Mouse (Mus musculus) stomach, embryonic 14.5 days (tissue): ENCODE measurements around the gene Spryd3. TPM values are rescaled to one million over a fixed set of nuclear protein-coding genes. Genes with fewer than 3 reads are reported as not detected.

ENCODE experiments used
- ATAC-seq: fragments of 200-750 bp; cut with Nextera tagmentation; 2 replicates; pipeline ENCODE4 v1.8.0; 2017; ENCODE audit warnings: low read depth, moderate TSS enrichment; ENCODE audit not compliant: insufficient number of reproducible peaks, insufficient read depth, low FRiP score
- H3K27ac ChIP-seq: fragments of 300-500 bp; sonication (generic); 2 replicates; pipeline ENCODE4 v1.5.1; 2014; ENCODE audit warnings: mild to moderate bottlenecking, low read length, moderate library complexity, mixed read lengths
- H3K27me3 ChIP-seq: fragments of 300-500 bp; sonication (generic); 2 replicates; pipeline ENCODE4 v1.6.1; 2014; ENCODE audit warnings: low read length, control low read depth, mixed read lengths; ENCODE audit not compliant: control insufficient read depth, insufficient read depth
- H3K36me3 ChIP-seq: fragments of 300-500 bp; sonication (generic); 2 replicates; pipeline ENCODE4 v1.6.1; 2014; ENCODE audit warnings: mild to moderate bottlenecking, control low read depth, low read length, moderate library complexity, mixed read lengths; ENCODE audit not compliant: control insufficient read depth, insufficient read depth
- H3K4me1 ChIP-seq: fragments of 300-500 bp; sonication (generic); 2 replicates; pipeline ENCODE4 v1.6.1; 2014; ENCODE audit warnings: low read length, control low read depth, mixed read lengths; ENCODE audit not compliant: control insufficient read depth, insufficient read depth
- H3K4me2 ChIP-seq: fragments of 300-500 bp; sonication (generic); replicated peaks from 2 replicates; pipeline ENCODE4 v1.6.1; 2014; ENCODE audit warnings: low read depth, low read length, control low read depth
- H3K4me3 ChIP-seq: fragments of 300-500 bp; sonication (generic); 2 replicates; pipeline ENCODE4 v1.5.1; 2014; ENCODE audit warnings: low read depth, low read length, control low read depth
- H3K9ac ChIP-seq: fragments of 300-500 bp; sonication (generic); replicated peaks from 2 replicates; pipeline ENCODE4 v1.6.1; 2014; ENCODE audit warnings: low read depth, mild to moderate bottlenecking, control low read depth, low read length, moderate library complexity, mixed read lengths
- H3K9me3 ChIP-seq: fragments of 300-500 bp; sonication (generic); 2 replicates; pipeline ENCODE4 v1.6.1; 2016; ENCODE audit warnings: low read depth, low read length, control low read depth; ENCODE audit not compliant: control insufficient read depth
- WGBS: fragments of 180-500 bp; shearing (Covaris S2); extraction: QIAGEN DNeasy Blood & Tissue Kit; methylation state at CpG from one replicate; pipeline ENCODE4 v1.1.7; 2014; 5-methylcytosine and 5-hydroxymethylcytosine counted together
- polyA plus RNA-seq: library from polyadenylated mRNA; unstranded; fragments of >200 nt; fragmentation: Nextera tagmentation; extraction: Ambion mirVana; gene quantifications from 2 replicates; pipeline ENCODE4 v1.2.1, GENCODE M21; 2014

The Spryd3 gene
- polyA plus RNA-seq, 1 experiment from 2014 or later = 15.2 TPM

- Histone ChIP-seq H3K9ac (no peak overlapping the region), H3K4me3 (no peak overlapping the region), H3K9me3 (0 out of 2 replicates have a peak, but pooled peaks cover 2% of the 10 kb centered on the region), H3K36me3 (no peaks in the 10 kb centered on the region), H3K27me3 (no peaks in the 10 kb centered on the region), H3K27ac (no peak overlapping the region), H3K4me1 (peaks cover 16% of the 10 kb centered on the region; the same call in 1 of the 2 replicates), H3K4me2 (no peak overlapping the region)
- ATAC-seq = no peak
- 42% methylated on average over 4 of the region's 4 CpGs for WGBS
Measured at GRCm38 (mm10) chr15:102152646-102153045, 16.6 kb upstream of the Spryd3 start.

GRCm38 (mm10) chr15:102150301-102151135 is 14.5 kb upstream of the Spryd3 start, which contains the start of gene Soat2:
TSS of gene Soat2 (plus strand) at chr15:102150526.
- Histone ChIP-seq H3K27me3 (no peaks in the 10 kb centered on the region), H3K36me3 (no peaks in the 10 kb centered on the region), H3K4me3 (no peak within 1 kb of the TSS), H3K9me3 (0 out of 2 replicates have a peak, but pooled peaks cover 2% of the 10 kb centered on the region), H3K4me2 (no peak within 1 kb of the TSS; the same call in 1 of the 2 replicates), H3K27ac (peak within 1 kb of the TSS; percentile 3; the same call in 1 of the 2 replicates), H3K4me1 (peaks cover 17% of the 10 kb centered on the region; the same call in 1 of the 2 replicates), H3K9ac (no peak within 1 kb of the TSS)
- ATAC-seq = peak; percentile 42; the same call in 1 of the 2 replicates
- WGBS = 31% methylated on average over 20 of the region's 20 CpGs

GRCm38 (mm10) chr15:102149561-102149960 is 13.5 kb upstream of the Spryd3 start:
- ATAC-seq = no peak
- H3K4me3 ChIP-seq = no peak overlapping the region
- no peaks in the 10 kb centered on the region for H3K9me3 ChIP-seq
- H3K4me1 ChIP-seq = peaks cover 19% of the 10 kb centered on the region
- no peaks in the 10 kb centered on the region for H3K27me3 ChIP-seq
- H3K36me3 ChIP-seq = no peaks in the 10 kb centered on the region
- H3K4me2 ChIP-seq = no peak overlapping the region
- H3K27ac ChIP-seq = no peak overlapping the region
- no peak overlapping the region for H3K9ac ChIP-seq
- WGBS = 63% methylated on average over 4 of the region's 4 CpGs

- no peaks in the 10 kb centered on the region for H3K36me3 ChIP-seq
- 0 out of 2 replicates have a peak, but pooled peaks cover 3% of the 10 kb centered on the region for H3K27me3 ChIP-seq
- ATAC-seq = no peak
- H3K27ac ChIP-seq = no peak overlapping the region
- WGBS = 63% methylated on average over 16 of the region's 16 CpGs
- H3K9me3 ChIP-seq = no peaks in the 10 kb centered on the region
- no peak overlapping the region for H3K4me3 ChIP-seq
- H3K4me2 ChIP-seq = no peak overlapping the region
- H3K4me1 ChIP-seq = peaks cover 29% of the 10 kb centered on the region
- H3K9ac ChIP-seq = no peak overlapping the region
Measured at GRCm38 (mm10) chr15:102147674-102148402, 11.8 kb upstream of the Spryd3 start.

- no peak overlapping the region for H3K9ac ChIP-seq
- no peaks in the 10 kb centered on the region for H3K36me3 ChIP-seq
- no peak overlapping the region for H3K27ac ChIP-seq
- H3K4me1 ChIP-seq = peaks cover 30% of the 10 kb centered on the region
- ATAC-seq = no peak
- no peak overlapping the region for H3K4me3 ChIP-seq
- no peaks in the 10 kb centered on the region for H3K9me3 ChIP-seq
- H3K4me2 ChIP-seq = no peak overlapping the region
- WGBS = 4% methylated on average over 1 of the region's 1 CpGs
- 0 out of 2 replicates have a peak, but pooled peaks cover 3% of the 10 kb centered on the region for H3K27me3 ChIP-seq
Measured at GRCm38 (mm10) chr15:102146882-102147281, 10.8 kb upstream of the Spryd3 start.

- no peak overlapping the region for H3K4me3 ChIP-seq
- no peaks in the 10 kb centered on the region for H3K36me3 ChIP-seq
- peaks cover 29% of the 10 kb centered on the region for H3K4me1 ChIP-seq
- H3K9me3 ChIP-seq = no peaks in the 10 kb centered on the region
- ATAC-seq = no peak
- WGBS = 88% methylated on average over 5 of the region's 5 CpGs
- no peak overlapping the region for H3K9ac ChIP-seq
- no peak overlapping the region for H3K27ac ChIP-seq
- H3K4me2 ChIP-seq = no peak overlapping the region
- H3K27me3 ChIP-seq = 0 out of 2 replicates have a peak, but pooled peaks cover 3% of the 10 kb centered on the region
Measured at GRCm38 (mm10) chr15:102146089-102146488, 10.1 kb upstream of the Spryd3 start.

- Histone ChIP-seq H3K9me3 (no peaks in the 10 kb centered on the region), H3K27me3 (0 out of 2 replicates have a peak, but pooled peaks cover 3% of the 10 kb centered on the region), H3K27ac (no peak overlapping the region), H3K36me3 (no peaks in the 10 kb centered on the region), H3K9ac (no peak overlapping the region), H3K4me1 (peaks cover 22% of the 10 kb centered on the region), H3K4me2 (no peak overlapping the region), H3K4me3 (no peak overlapping the region)
- no peak for ATAC-seq
- 84% methylated on average over 10 of the region's 10 CpGs for WGBS
Measured at GRCm38 (mm10) chr15:102145330-102145729, 9.3 kb upstream of the Spryd3 start.

- no peak overlapping the region for H3K27ac ChIP-seq
Measured at GRCm38 (mm10) chr15:102144726-102145125, 8.7 kb upstream of the Spryd3 start.

More at GRCm38 (mm10) chr15:102144726-102145125, 8.7 kb upstream of the Spryd3 start:
- Histone ChIP-seq H3K27me3 (0 out of 2 replicates have a peak, but pooled peaks cover 3% of the 10 kb centered on the region), H3K36me3 (no peaks in the 10 kb centered on the region), H3K9me3 (no peaks in the 10 kb centered on the region), H3K4me3 (peak overlapping the region; percentile 7; the same call in 1 of the 2 replicates), H3K4me1 (peaks cover 17% of the 10 kb centered on the region), H3K4me2 (peak overlapping the region; percentile 39), H3K9ac (no peak overlapping the region)
- ATAC-seq = no peak
- WGBS = 14% methylated on average over 19 of the region's 19 CpGs
